Mouse (Mus musculus) cerebellum, adult 2 months (tissue): ENCODE results near the gene Als2cl.

ENCODE experiments used
- CTCF ChIP-seq: fragments of 200-500 bp; IDR thresholded peaks from 2 replicates; pipeline ENCODE4 v1.5.1; 2011; ENCODE audit warnings: low read depth, mild to moderate bottlenecking, control low read depth, low read length, moderate library complexity, borderline replicate concordance; ENCODE audit not compliant: insufficient read depth
- POLR2A ChIP-seq: fragments of 200-500 bp; IDR thresholded peaks from 2 replicates; pipeline ENCODE4 v1.6.1; 2011; ENCODE audit warnings: low read length, control low read depth, borderline replicate concordance; ENCODE audit not compliant: insufficient read depth

DNA sequence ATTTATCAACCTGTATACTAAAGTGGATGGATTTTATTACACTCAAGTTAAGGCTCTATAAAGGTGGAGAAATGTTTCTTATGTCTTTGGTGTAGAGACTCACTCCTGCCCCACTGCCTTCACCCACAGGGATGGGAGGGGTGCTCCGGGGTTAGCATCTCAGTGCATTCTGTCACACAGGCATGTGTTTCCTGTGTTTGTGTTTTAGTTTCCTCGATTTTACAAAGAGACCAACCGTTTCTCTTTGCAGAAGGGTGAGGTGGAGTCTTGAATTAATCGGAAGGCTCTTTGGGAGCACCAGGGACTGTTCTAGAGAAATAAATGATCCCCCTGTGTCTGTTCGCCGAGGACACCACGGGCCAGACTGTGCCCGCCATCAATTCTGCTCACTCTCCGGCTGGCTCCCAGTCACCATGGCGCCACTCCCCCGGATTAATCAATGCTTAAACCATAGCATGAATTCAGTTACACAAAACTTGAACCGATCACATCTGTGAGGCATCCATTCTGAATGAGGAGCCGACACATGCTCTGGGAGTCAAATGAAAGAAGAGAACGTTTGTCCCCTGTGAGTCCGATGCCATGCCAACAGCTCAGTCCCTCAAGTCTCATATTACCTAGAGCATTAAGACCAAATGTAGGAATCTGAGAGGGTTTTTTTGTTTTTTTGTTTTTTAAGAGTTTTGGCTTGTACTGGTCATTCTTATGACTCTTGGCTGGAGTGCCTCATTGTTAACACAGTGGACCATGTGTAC is 41.2 kb downstream of the Als2cl start:
- TF ChIP-seq CTCF (no peak), POLR2A (no peak)
